Mouse (Mus musculus): ENCODE data around the gene Prkcg.

Gene Prkcg

DNA sequence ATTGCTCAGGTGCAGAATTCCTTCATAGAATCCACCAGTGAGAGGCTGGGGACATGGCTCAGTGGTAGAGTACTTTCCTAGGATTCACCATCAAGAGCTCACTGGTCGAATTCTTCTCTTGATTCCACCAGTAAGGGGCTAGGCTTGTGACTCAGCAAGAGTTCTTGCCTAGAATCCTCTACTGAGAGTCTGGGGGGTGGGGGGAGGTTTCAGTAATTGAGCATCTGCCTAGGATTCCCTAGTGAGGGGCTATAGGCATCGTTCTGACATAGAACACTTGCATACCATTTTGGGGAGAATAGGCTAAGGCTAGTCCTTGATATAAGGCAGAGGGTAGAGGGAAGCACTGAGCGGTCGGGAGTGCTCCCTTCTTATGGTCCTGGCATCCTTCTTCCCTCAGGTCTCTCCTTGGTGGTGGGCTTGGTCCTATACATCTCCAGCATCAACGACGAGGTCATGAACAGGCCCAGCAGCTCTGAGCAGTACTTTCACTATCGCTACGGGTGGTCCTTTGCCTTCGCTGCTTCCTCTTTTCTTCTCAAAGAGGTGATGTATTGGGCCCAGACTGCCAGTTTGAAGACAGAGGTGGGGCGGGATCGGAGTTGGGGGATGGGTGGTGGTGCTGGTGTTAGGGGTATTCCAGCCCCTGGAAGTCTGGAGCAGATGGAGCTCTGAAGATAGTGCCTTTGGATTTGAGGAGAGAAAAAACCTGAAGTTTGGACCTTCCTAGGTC, 76.7 kb downstream of the Prkcg start:
- no peak for DNase-seq (ENCODE audit: low spot score)

DNA sequence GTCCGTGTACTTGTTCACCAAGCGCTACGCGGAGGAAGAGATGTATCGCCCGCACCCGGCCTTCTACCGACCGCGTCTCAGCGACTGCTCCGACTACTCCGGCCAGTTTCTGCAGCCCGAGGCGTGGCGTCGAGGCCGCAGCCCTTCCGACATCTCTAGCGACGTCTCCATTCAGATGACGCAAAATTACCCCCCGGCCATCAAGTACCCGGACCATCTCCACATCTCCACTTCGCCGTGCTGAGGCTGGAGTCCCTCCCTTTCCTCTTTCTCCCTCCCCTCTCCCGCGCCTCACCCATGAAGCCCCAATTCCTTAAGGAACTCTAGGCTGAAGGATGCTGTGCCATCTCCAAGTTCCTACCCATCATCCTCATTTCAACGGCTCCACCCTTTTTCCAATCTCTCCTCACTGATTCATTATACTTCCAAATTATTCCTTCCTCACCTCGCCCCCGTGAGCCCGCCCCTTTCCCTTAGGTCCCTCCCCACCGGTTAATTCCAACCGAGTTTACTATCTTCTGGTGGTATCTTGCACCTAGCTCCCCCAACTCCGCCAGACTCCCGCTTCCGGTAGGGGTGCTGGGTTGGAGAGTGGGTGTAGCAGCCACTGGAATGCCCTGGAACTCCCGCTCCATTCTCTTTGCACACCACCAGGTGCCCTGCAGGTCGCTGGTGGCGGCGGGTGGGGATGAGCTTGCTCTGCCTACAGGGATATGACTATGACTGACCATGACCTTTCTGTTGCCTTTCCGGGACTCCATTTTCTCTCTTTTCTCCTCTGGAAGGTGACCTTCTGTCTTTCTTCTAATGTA, 77.9 kb downstream of the Prkcg start:
- no peak for DNase-seq (ENCODE audit: low spot score)

DNA sequence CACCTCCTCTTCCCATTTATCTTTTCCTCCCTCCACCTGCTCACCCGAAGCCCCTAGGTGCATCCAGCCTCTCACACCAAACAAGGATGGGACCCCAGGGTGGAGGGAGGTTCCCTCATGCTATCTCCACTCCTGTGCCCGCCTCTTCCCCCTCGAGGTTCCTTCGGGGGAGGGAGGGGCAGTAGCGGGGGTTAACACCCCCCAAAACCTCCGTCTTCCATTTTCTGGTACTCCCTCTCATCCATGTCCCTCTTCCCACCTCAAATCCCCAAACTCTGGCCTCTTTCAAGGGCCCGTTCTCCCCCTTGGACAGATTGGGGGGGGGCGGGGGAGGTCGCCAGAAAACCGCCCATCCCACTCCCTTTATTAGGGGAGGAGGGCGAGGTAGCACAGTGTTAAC, 78.6 kb downstream of the Prkcg start:
- DNase-seq (ENCODE audit: low spot score): no peak

DNA sequence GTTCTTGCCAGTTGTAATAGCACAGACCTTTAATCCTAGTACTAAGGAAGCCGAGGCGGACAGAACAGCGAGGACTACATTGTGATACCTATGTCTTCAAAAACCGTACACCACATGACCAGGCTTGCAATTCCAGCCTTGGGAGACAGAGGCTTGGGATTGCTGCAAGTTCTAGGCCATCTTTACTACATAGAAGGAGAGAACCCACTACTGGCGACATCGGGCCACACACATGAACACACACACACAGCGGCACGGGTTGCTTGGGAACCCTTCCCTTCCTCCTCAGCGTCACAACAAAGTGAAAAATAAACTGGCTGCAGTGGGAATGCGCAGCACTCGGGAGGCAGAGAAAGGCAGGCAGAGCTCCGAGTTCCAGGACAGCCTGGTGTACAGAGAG, 79.3 kb downstream of the Prkcg start:
- no peak for DNase-seq (ENCODE audit: low spot score)

DNA sequence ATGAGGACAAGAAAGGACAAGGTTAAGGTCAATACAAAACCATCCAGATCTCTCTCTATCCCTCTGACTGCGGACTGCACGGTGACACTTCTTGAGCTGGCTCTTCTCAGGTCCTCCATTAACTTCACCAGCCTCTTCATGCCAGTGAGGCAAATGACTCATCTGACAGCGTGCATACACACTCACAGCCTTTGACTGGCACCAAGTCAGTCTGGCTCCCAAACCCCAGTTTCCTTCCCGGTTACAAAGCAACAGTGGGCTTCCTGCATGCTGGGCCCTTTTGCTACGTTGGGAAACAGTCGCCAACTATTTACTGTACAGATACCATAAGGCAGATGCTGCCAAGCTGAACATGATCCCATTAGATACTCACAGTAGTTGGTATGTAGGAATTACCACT, 80.2 kb downstream of the Prkcg start:
- no peak for DNase-seq (ENCODE audit: low spot score)

DNA sequence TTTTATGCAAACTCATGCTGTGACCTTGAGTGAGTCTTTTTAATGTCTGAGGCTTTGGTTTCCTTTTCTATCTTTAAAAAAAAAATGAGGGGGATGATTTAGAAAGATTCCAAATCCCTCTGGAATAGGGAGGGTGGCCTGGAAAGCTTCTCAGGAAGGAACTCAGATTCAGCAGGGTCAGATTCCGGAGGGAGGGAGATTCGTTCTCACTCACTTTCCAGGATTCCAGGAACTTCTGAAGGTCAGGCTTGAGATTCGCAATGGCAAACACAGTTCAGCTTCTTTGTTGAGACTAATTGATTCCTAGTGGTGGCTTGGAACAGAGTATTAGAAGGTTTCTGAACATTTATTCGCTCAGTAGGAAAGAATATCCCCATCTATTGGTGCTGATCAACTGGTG, 81.4 kb downstream of the Prkcg start:
- no peak for DNase-seq (ENCODE audit: low spot score)

DNA sequence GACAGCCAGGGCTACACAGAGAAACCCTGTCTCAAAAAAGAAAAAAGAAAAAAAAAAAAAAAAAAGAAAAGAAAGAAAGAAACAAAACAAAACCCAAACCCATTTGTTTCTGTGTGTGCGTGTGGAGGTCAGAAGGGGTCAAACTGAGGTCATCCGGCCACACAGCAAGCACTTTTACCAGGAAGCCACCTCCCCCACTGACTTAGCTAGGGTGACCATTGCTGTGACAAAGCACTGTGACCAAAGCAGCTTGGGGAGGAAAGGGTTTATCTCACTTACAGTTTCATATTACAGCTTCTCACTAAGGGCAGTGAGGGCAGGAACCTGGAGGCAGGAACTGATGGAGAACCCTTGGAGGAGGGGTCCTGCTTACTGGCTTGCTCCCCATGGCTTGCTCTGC, 83.4 kb downstream of the Prkcg start:
- no peak for DNase-seq (ENCODE audit: low spot score)

DNA sequence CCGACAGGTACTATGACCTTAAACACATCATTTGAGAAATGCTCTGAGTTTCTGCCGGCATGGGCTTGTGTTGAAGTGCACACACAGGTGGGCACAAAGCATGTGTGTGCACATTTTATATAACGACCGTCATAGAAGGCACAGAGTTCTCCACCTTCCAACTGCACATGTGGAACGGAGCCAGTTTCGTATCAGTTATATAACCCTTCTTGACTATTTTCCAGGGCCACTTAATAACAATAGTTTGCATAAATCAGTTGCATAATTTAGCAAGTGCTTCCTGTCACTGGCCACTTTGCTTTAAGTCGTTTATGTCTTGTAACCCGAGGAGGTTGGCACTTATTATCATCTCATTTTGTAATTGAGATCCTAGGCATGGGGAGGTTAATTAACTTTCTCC, 84.8 kb downstream of the Prkcg start:
- DNase-seq (ENCODE audit: low spot score): no peak

DNA sequence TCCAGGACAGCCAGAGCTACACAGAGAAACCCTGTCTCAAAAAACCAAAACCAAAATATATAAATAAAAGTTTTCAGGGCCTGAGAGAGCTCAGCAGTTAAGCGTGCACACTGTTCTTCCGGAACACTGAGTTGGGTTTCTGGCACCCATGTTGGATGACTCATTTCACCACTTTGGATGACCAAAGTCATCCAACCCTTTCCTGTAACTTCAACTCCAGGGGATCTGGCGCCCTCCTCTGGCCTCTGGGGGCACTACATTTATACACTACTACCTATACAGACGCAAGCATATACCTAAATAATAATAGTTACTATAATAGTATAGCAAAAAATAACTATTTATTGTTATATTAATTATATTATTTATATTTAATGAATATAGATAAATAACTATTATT, 87.9 kb downstream of the Prkcg start:
- peak; percentile 67 for DNase-seq (ENCODE audit: low spot score)
